Mouse (Mus musculus): Measurements from ENCODE around the gene Gadl1.

- no peak for TF ChIP-seq USF1 (IDR thresholded peaks at IDR 0.05; ENCODE audit: low read depth)
- TF ChIP-seq MAX (IDR thresholded peaks at IDR 0.05; ENCODE audit: low read depth): no peak
- TF ChIP-seq POLR2A (IDR thresholded peaks at IDR 0.05; ENCODE audit: insufficient read length, low read depth): no peak
- TF ChIP-seq MYOG (IDR thresholded peaks at IDR 0.05; ENCODE audit: control insufficient read depth in 1 of 3, insufficient read depth in 1 of 3, insufficient read length in 2 of 3, low read depth in 2 of 3): no peak
- no peak for TF ChIP-seq POLR2AphosphoS2 (IDR thresholded peaks at IDR 0.05; ENCODE audit: insufficient read length, low read depth)
- TF ChIP-seq SRF (IDR thresholded peaks at IDR 0.05; ENCODE audit: control insufficient read depth, insufficient read length, low read depth): no peak
- TF ChIP-seq CEBPB (IDR thresholded peaks at IDR 0.05; ENCODE audit: insufficient read depth, poor library complexity, severe bottlenecking): no peak
- TF ChIP-seq E2F4 (IDR thresholded peaks at IDR 0.05; ENCODE audit: insufficient read depth): no peak
Measured at GRCm38 (mm10) chr9:116101842-116102241, 192.6 kb downstream of the Gadl1 start.
